Mouse (Mus musculus) liver, embryonic 11.5 days (tissue): ENCODE data around the gene Dnaja1. TPM values are rescaled to one million over a fixed set of nuclear protein-coding genes. Genes with fewer than 3 reads are reported as not detected.

Source experiments
- ATAC-seq: fragments of 200-750 bp; cut with Nextera tagmentation; replicated peaks from 2 replicates; pipeline ENCODE4 v1.8.0; 2017; ENCODE audit warnings: moderate number of reproducible peaks, mild to moderate bottlenecking, moderate TSS enrichment, moderate library complexity; ENCODE audit not compliant: low FRiP score
- DNase-seq: peaks from one replicate; pipeline ENCODE4 v3.0.0-alpha.2; 2017; ENCODE audit warnings: low spot score
- H3K27ac ChIP-seq: fragments of 300-500 bp; sonication (generic); 2 replicates; pipeline ENCODE4 v1.5.1; 2014; ENCODE audit warnings: mild to moderate bottlenecking, low read depth, low read length, control low read depth
- H3K27me3 ChIP-seq: fragments of 300-500 bp; sonication (generic); replicated peaks from 2 replicates; pipeline ENCODE4 v1.6.1; 2014; ENCODE audit warnings: low read length, mixed read lengths; ENCODE audit not compliant: control insufficient read depth, insufficient read depth
- H3K36me3 ChIP-seq: fragments of 300-500 bp; sonication (generic); 2 replicates; pipeline ENCODE4 v1.6.1; 2014; ENCODE audit warnings: mild to moderate bottlenecking, low read length, moderate library complexity, mixed read lengths; ENCODE audit not compliant: control insufficient read depth, insufficient read depth
- H3K4me1 ChIP-seq: fragments of 300-500 bp; sonication (generic); replicated peaks from 2 replicates; pipeline ENCODE4 v1.6.1; 2014; ENCODE audit warnings: low read length, mixed read lengths; ENCODE audit not compliant: control insufficient read depth, insufficient read depth
- H3K4me2 ChIP-seq: fragments of 300-500 bp; sonication (generic); 2 replicates; pipeline ENCODE4 v1.6.1; 2014; ENCODE audit warnings: mild to moderate bottlenecking, control low read depth, moderate library complexity
- H3K4me3 ChIP-seq: fragments of 300-500 bp; sonication (generic); 2 replicates; pipeline ENCODE4 v1.5.1; 2014; ENCODE audit warnings: low read depth, low read length, control low read depth
- H3K9ac ChIP-seq: fragments of 300-500 bp; sonication (generic); 2 replicates; pipeline ENCODE4 v1.6.1; 2014; ENCODE audit warnings: low read depth, low read length, control low read depth
- H3K9me3 ChIP-seq: fragments of 300-500 bp; sonication (generic); 2 replicates; pipeline ENCODE4 v1.6.1; 2016; ENCODE audit warnings: low read length, inconsistent platforms, mixed read lengths; ENCODE audit not compliant: control insufficient read depth
- WGBS: fragments of 180-500 bp; shearing (Covaris S2); extraction: QIAGEN DNeasy Blood & Tissue Kit; methylation state at CpG from one replicate; pipeline ENCODE4 v1.1.7; 2014; 5-methylcytosine and 5-hydroxymethylcytosine counted together
- microRNA counts: library from miRNA; unstranded; fragments of <30 nt; microRNA quantifications from one replicate; lab custom pipeline; 2015
- microRNA-seq: library from miRNA; unstranded; fragments of <30 nt; microRNA quantifications from one replicate; pipeline ENCODE4, GENCODE M21; 2017; ENCODE audit warnings: borderline number of aligned reads
- polyA plus RNA-seq: library from polyadenylated mRNA; unstranded; fragments of >200 nt; fragmentation: Nextera tagmentation; extraction: Ambion mirVana; gene quantifications from 2 replicates; pipeline ENCODE4 v1.2.1, GENCODE M21; 2014

Gene Dnaja1
- polyA plus RNA-seq, 1 experiment from 2014 or later: 389 TPM

GRCm38 (mm10) chr4:40784556-40785169 lies 62.7 kb downstream of the Dnaja1 start:
- H3K36me3 ChIP-seq: no peaks in the 10 kb centered on the region
- H3K27me3 ChIP-seq: no peaks in the 10 kb centered on the region
- no peaks in the 10 kb centered on the region for H3K9me3 ChIP-seq
- DNase-seq: no peak
- no peak overlapping the region for H3K9ac ChIP-seq
- H3K27ac ChIP-seq: no peak overlapping the region
- H3K4me2 ChIP-seq: no peak overlapping the region
- H3K4me3 ChIP-seq: no peak overlapping the region
- H3K4me1 ChIP-seq: peaks cover 20% of the 10 kb centered on the region
- WGBS: 74% methylated on average over 10 of the region's 10 CpGs
- no peak for ATAC-seq

- Histone ChIP-seq H3K36me3 (no peaks in the 10 kb centered on the region), H3K9me3 (no peaks in the 10 kb centered on the region), H3K4me3 (no peak overlapping the region), H3K9ac (no peak overlapping the region), H3K4me1 (peaks cover 20% of the 10 kb centered on the region), H3K27ac (no peak overlapping the region), H3K27me3 (no peaks in the 10 kb centered on the region), H3K4me2 (no peak overlapping the region)
- no peak for DNase-seq
- 60% methylated on average over 9 of the region's 9 CpGs for WGBS
- ATAC-seq: peak; percentile 80
Measured at GRCm38 (mm10) chr4:40785620-40786166, 63.7 kb downstream of the Dnaja1 start.

- no peak overlapping the region for H3K27ac ChIP-seq
- no peaks in the 10 kb centered on the region for H3K9me3 ChIP-seq
- ATAC-seq (no peak), DNase-seq (no peak)
- no peaks in the 10 kb centered on the region for H3K36me3 ChIP-seq
- no peak overlapping the region for H3K4me2 ChIP-seq
- H3K4me3 ChIP-seq: no peak overlapping the region
- peaks cover 11% of the 10 kb centered on the region for H3K4me1 ChIP-seq
- 84% methylated on average over 4 of the region's 4 CpGs for WGBS
- no peaks in the 10 kb centered on the region for H3K27me3 ChIP-seq
- no peak overlapping the region for H3K9ac ChIP-seq
Measured at GRCm38 (mm10) chr4:40786578-40786977, 64.6 kb downstream of the Dnaja1 start.

MicroRNAs encoded within 50 kb of the gene (microRNA counts, 519-probe panel; counts per million panel counts)
- not detected for microRNA mmu-miR-207 (lab: Ali Mortazavi, UCI)

Small RNAs within 50 kb of the gene (microRNA-seq; reads per million reads assigned to microRNA genes)
- gene Mir207: not detected

Other genes starting within 250 kb of the Dnaja1 start
- gene Tmem215, start 250.0 kb upstream of the Dnaja1 start, polyA plus RNA-seq: 0.32 and 0.33 TPM in 2 replicates
- 21.2 and 23.4 TPM in 2 replicates for gene Aptx, start 19.0 kb upstream of the Dnaja1 start, polyA plus RNA-seq
- gene Smu1, start 35.8 kb downstream of the Dnaja1 start, polyA plus RNA-seq: 167 and 178 TPM in 2 replicates
- gene B4galt1, start 131.9 kb downstream of the Dnaja1 start, polyA plus RNA-seq: 49.0 and 50.4 TPM in 2 replicates
- gene Spink4, start 197.9 kb downstream of the Dnaja1 start, polyA plus RNA-seq: not detected in 2 replicates
- 219 and 225 TPM in 2 replicates for gene Bag1, start 226.1 kb downstream of the Dnaja1 start, polyA plus RNA-seq
- gene Chmp5, start 226.3 kb downstream of the Dnaja1 start, polyA plus RNA-seq: 70.7 and 74.6 TPM in 2 replicates
- gene Nfx1, start 248.8 kb downstream of the Dnaja1 start, polyA plus RNA-seq: 89.0 and 97.5 TPM in 2 replicates